Mouse (Mus musculus): ENCODE results near the gene Adam19. TPM values are rescaled to one million over a fixed set of nuclear protein-coding genes. Genes with fewer than 3 reads are reported as not detected.
A peak's percentile ranks its signal among the peaks of the same experiment; 100 is the strongest.

Gene Adam19
- polyA plus RNA-seq, 1 experiment from 2014 or later, result 1.4 TPM

GRCm38 (mm10) chr11:46119624-46120023 lies 63.8 kb downstream of the Adam19 start:
- ATAC-seq (ENCODE audit: low read depth), result no peak
- no peaks in the 10 kb centered on the region for H3K4me1 ChIP-seq (ENCODE audit: control insufficient read depth, low read depth, low read length)
- no peaks in the 10 kb centered on the region for H3K36me3 ChIP-seq (ENCODE audit: control insufficient read depth, insufficient read depth)
- H3K9ac ChIP-seq (ENCODE audit: low read depth, low read length), result no peak overlapping the region
- no peak overlapping the region for H3K27ac ChIP-seq (ENCODE audit: low read length)
- 34% methylated on average over 4 of the region's 4 CpGs for WGBS (ENCODE audit: insufficient replicate concordance)
- H3K4me2 ChIP-seq (ENCODE audit: low read depth, low read length), result no peak overlapping the region
- no peaks in the 10 kb centered on the region for H3K27me3 ChIP-seq (ENCODE audit: control insufficient read depth, insufficient read depth, low read depth, low read length)
- H3K9me3 ChIP-seq (replicated peaks; ENCODE audit: control insufficient read depth, low read length), result no peaks in the 10 kb centered on the region
- H3K4me3 ChIP-seq (ENCODE audit: low read depth, low read length), result no peak overlapping the region

- ATAC-seq (ENCODE audit: low read depth), result no peak
- H3K9me3 ChIP-seq (replicated peaks; ENCODE audit: control insufficient read depth, low read length), result no peaks in the 10 kb centered on the region
- H3K9ac ChIP-seq (ENCODE audit: low read depth, low read length), result no peak overlapping the region
- H3K4me2 ChIP-seq (ENCODE audit: low read depth, low read length), result no peak overlapping the region
- H3K27ac ChIP-seq (ENCODE audit: low read length), result no peak overlapping the region
- H3K4me1 ChIP-seq (ENCODE audit: control insufficient read depth, low read depth, low read length), result no peaks in the 10 kb centered on the region
- WGBS (ENCODE audit: insufficient replicate concordance), result 72% methylated on average over 10 of the region's 10 CpGs
- H3K27me3 ChIP-seq (ENCODE audit: control insufficient read depth, insufficient read depth, low read depth, low read length), result no peaks in the 10 kb centered on the region
- H3K36me3 ChIP-seq (ENCODE audit: control insufficient read depth, insufficient read depth), result no peaks in the 10 kb centered on the region
- no peak overlapping the region for H3K4me3 ChIP-seq (ENCODE audit: low read depth, low read length)
Observed at GRCm38 (mm10) chr11:46120084-46120483, 64.3 kb downstream of the Adam19 start.

DNA sequence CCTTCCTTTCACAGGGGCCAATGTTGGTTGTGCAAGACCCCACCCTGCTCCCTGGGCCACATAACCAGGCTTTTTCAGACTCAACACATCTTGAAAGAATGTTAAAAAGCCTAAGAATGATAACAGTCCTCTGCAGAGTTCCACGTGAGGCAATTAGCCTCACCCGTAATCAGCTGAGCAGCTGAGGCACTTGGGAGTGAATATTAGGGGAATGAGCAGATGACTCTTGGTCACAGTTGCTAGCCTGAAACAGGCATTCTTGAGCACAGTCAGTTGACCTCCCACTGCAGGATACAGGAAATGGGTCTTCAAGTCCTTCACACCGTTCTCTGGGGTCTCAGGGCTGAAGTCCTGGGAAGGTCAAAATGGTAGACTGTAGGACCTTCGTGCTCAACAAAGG lies 65.9 kb downstream of the Adam19 start:
- 64% methylated on average over 4 of the region's 4 CpGs for WGBS (ENCODE audit: insufficient replicate concordance)
- ATAC-seq (ENCODE audit: low read depth), result no peak
- H3K9me3 ChIP-seq (replicated peaks; ENCODE audit: control insufficient read depth, low read length), result no peaks in the 10 kb centered on the region

GRCm38 (mm10) chr11:46122875-46123274 lies 67.1 kb downstream of the Adam19 start:
- 63% methylated on average over 4 of the region's 4 CpGs for WGBS (ENCODE audit: insufficient replicate concordance)
- no peaks in the 10 kb centered on the region for H3K9me3 ChIP-seq (replicated peaks; ENCODE audit: control insufficient read depth, low read length)
- peaks cover 4% of the 10 kb centered on the region; the same call in 1 of the 2 replicates for H3K4me1 ChIP-seq (ENCODE audit: control insufficient read depth, low read depth, low read length)
- H3K27me3 ChIP-seq (ENCODE audit: control insufficient read depth, insufficient read depth, low read depth, low read length), result no peaks in the 10 kb centered on the region
- H3K4me3 ChIP-seq (ENCODE audit: low read depth, low read length), result no peak overlapping the region
- no peaks in the 10 kb centered on the region for H3K36me3 ChIP-seq (ENCODE audit: control insufficient read depth, insufficient read depth)
- H3K9ac ChIP-seq (ENCODE audit: low read depth, low read length), result no peak overlapping the region
- no peak overlapping the region for H3K27ac ChIP-seq (ENCODE audit: low read length)
- no peak overlapping the region for H3K4me2 ChIP-seq (ENCODE audit: low read depth, low read length)
- no peak for ATAC-seq (ENCODE audit: low read depth)

More for the DNA sequence above, 65.9 kb downstream of the Adam19 start:
- Histone ChIP-seq H3K27me3 (ENCODE audit: control insufficient read depth, insufficient read depth, low read depth, low read length) (no peaks in the 10 kb centered on the region), H3K4me3 (ENCODE audit: low read depth, low read length) (no peak overlapping the region), H3K9ac (ENCODE audit: low read depth, low read length) (no peak overlapping the region), H3K4me2 (ENCODE audit: low read depth, low read length) (no peak overlapping the region), H3K4me1 (ENCODE audit: control insufficient read depth, low read depth, low read length) (no peaks in the 10 kb centered on the region), H3K36me3 (ENCODE audit: control insufficient read depth, insufficient read depth) (no peaks in the 10 kb centered on the region), H3K27ac (ENCODE audit: low read length) (no peak overlapping the region)

DNA sequence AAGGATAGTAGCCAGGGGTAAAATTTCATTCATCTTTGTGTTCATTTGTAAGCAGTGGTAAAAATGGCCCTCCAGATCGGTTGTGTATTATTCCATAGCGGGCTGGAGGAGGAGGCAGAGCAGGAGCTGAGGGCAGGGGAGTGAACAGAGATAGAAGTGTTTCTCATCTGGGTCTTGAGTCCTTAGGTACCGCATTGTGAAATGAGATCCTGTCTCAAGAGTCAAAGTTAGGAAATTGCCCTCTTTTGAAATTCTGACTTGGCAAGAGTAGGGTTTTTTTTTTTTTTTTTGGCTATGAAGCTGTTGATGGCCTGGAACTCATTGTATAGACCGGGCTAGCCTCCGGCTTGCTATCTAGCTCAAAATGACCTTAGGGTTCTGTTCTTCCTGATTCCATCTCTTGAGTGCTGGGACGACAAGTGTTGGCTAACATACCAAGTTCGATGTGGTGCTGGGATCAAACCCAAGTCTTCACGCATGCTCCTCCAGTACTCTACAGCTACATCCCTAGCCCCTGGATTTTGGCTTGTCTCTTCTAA lies 67.6 kb downstream of the Adam19 start:
- 73% methylated on average over 8 of the region's 8 CpGs for WGBS (ENCODE audit: insufficient replicate concordance)

GRCm38 (mm10) chr11:46125093-46125834 lies 69.5 kb downstream of the Adam19 start:
- H3K4me2 ChIP-seq (ENCODE audit: low read depth, low read length), result no peak overlapping the region
- peaks cover 8% of the 10 kb centered on the region for H3K4me1 ChIP-seq (ENCODE audit: control insufficient read depth, low read depth, low read length)
- 79% methylated on average over 12 of the region's 12 CpGs for WGBS (ENCODE audit: insufficient replicate concordance)
- no peak overlapping the region for H3K27ac ChIP-seq (ENCODE audit: low read length)
- no peaks in the 10 kb centered on the region for H3K27me3 ChIP-seq (ENCODE audit: control insufficient read depth, insufficient read depth, low read depth, low read length)
- no peak for ATAC-seq (ENCODE audit: low read depth)
- no peak overlapping the region for H3K4me3 ChIP-seq (ENCODE audit: low read depth, low read length)
- no peaks in the 10 kb centered on the region for H3K9me3 ChIP-seq (replicated peaks; ENCODE audit: control insufficient read depth, low read length)
- H3K9ac ChIP-seq (ENCODE audit: low read depth, low read length), result no peak overlapping the region
- no peaks in the 10 kb centered on the region for H3K36me3 ChIP-seq (ENCODE audit: control insufficient read depth, insufficient read depth)

More for the DNA sequence above, 67.6 kb downstream of the Adam19 start:
- Histone ChIP-seq H3K36me3 (ENCODE audit: control insufficient read depth, insufficient read depth) (no peaks in the 10 kb centered on the region), H3K27ac (ENCODE audit: low read length) (no peak overlapping the region), H3K4me1 (ENCODE audit: control insufficient read depth, low read depth, low read length) (peaks cover 4% of the 10 kb centered on the region; the same call in 1 of the 2 replicates), H3K27me3 (ENCODE audit: control insufficient read depth, insufficient read depth, low read depth, low read length) (no peaks in the 10 kb centered on the region), H3K9ac (ENCODE audit: low read depth, low read length) (no peak overlapping the region), H3K9me3 (replicated peaks; ENCODE audit: control insufficient read depth, low read length) (no peaks in the 10 kb centered on the region), H3K4me2 (ENCODE audit: low read depth, low read length) (no peak overlapping the region), H3K4me3 (ENCODE audit: low read depth, low read length) (no peak overlapping the region)
- no peak for ATAC-seq (ENCODE audit: low read depth)

- no peak overlapping the region for H3K27ac ChIP-seq (ENCODE audit: low read length)
- no peak for ATAC-seq (ENCODE audit: low read depth)
- H3K9ac ChIP-seq (ENCODE audit: low read depth, low read length), result no peak overlapping the region
- H3K9me3 ChIP-seq (replicated peaks; ENCODE audit: control insufficient read depth, low read length), result no peaks in the 10 kb centered on the region
- peaks cover 13% of the 10 kb centered on the region for H3K4me1 ChIP-seq (ENCODE audit: control insufficient read depth, low read depth, low read length)
- H3K4me3 ChIP-seq (ENCODE audit: low read depth, low read length), result no peak overlapping the region
- H3K27me3 ChIP-seq (ENCODE audit: control insufficient read depth, insufficient read depth, low read depth, low read length), result no peaks in the 10 kb centered on the region
- 77% methylated on average over 7 of the region's 7 CpGs for WGBS (ENCODE audit: insufficient replicate concordance)
- no peak overlapping the region for H3K4me2 ChIP-seq (ENCODE audit: low read depth, low read length)
- H3K36me3 ChIP-seq (ENCODE audit: control insufficient read depth, insufficient read depth), result no peaks in the 10 kb centered on the region
Observed at GRCm38 (mm10) chr11:46125835-46126229, 70.0 kb downstream of the Adam19 start.

- Histone ChIP-seq H3K9ac (ENCODE audit: low read depth, low read length) (no peak overlapping the region), H3K4me3 (ENCODE audit: low read depth, low read length) (no peak overlapping the region), H3K4me2 (ENCODE audit: low read depth, low read length) (no peak overlapping the region), H3K27ac (ENCODE audit: low read length) (no peak overlapping the region), H3K9me3 (replicated peaks; ENCODE audit: control insufficient read depth, low read length) (no peaks in the 10 kb centered on the region), H3K36me3 (ENCODE audit: control insufficient read depth, insufficient read depth) (no peaks in the 10 kb centered on the region), H3K4me1 (ENCODE audit: control insufficient read depth, low read depth, low read length) (peaks cover 15% of the 10 kb centered on the region), H3K27me3 (ENCODE audit: control insufficient read depth, insufficient read depth, low read depth, low read length) (no peaks in the 10 kb centered on the region)
- ATAC-seq (ENCODE audit: low read depth), result no peak
- WGBS (ENCODE audit: insufficient replicate concordance), result 76% methylated on average over 7 of the region's 7 CpGs
Observed at GRCm38 (mm10) chr11:46126317-46126716, 70.5 kb downstream of the Adam19 start.

DNA sequence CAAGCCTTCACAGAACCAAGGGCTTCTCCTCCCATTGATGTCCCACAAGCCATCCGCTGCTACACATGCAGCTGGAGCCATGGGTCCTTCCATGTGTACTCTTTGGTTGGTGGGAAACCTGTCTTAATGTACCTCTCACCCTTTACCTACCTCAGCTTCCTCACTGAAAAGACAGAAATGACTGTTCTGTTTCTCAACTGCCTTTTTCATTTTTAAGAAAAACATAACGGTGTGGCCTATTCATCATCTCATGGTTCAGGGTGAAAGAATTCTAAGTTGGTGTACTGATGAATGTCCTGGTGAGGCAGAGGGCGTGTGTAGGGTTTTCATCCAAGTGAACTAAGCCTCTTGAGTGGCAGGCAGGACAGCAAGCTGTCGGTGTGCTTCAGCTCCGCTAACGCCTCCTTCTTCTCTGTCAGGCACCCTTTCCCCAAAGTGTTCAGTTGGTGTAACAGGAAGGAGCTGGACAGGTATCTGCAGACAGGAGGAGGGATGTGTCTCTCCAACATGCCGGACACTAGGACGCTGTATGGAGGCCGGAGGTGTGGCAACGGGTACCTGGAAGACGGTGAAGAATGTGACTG lies 71.1 kb downstream of the Adam19 start:
- H3K27me3 ChIP-seq (ENCODE audit: control insufficient read depth, insufficient read depth, low read depth, low read length), result no peaks in the 10 kb centered on the region
- WGBS (ENCODE audit: insufficient replicate concordance), result 78% methylated on average over 11 of the region's 11 CpGs
- H3K4me1 ChIP-seq (ENCODE audit: control insufficient read depth, low read depth, low read length), result peaks cover 20% of the 10 kb centered on the region
- no peaks in the 10 kb centered on the region for H3K9me3 ChIP-seq (replicated peaks; ENCODE audit: control insufficient read depth, low read length)
- H3K27ac ChIP-seq (ENCODE audit: low read length), result peak overlapping the region; percentile 26
- H3K4me3 ChIP-seq (ENCODE audit: low read depth, low read length), result no peak overlapping the region
- H3K4me2 ChIP-seq (ENCODE audit: low read depth, low read length), result no peak overlapping the region
- H3K9ac ChIP-seq (ENCODE audit: low read depth, low read length), result no peak overlapping the region
- ATAC-seq (ENCODE audit: low read depth), result no peak
- H3K36me3 ChIP-seq (ENCODE audit: control insufficient read depth, insufficient read depth), result no peaks in the 10 kb centered on the region
